Mouse (Mus musculus) ovary, postnatal 36 days (tissue): ENCODE data around the gene Sec22a.

Source experiments
- DNase-seq: peaks from one replicate; pipeline ENCODE4 v3.0.0; 2022; ENCODE audit warnings: low spot score, mixed read lengths

The Sec22a gene

DNA sequence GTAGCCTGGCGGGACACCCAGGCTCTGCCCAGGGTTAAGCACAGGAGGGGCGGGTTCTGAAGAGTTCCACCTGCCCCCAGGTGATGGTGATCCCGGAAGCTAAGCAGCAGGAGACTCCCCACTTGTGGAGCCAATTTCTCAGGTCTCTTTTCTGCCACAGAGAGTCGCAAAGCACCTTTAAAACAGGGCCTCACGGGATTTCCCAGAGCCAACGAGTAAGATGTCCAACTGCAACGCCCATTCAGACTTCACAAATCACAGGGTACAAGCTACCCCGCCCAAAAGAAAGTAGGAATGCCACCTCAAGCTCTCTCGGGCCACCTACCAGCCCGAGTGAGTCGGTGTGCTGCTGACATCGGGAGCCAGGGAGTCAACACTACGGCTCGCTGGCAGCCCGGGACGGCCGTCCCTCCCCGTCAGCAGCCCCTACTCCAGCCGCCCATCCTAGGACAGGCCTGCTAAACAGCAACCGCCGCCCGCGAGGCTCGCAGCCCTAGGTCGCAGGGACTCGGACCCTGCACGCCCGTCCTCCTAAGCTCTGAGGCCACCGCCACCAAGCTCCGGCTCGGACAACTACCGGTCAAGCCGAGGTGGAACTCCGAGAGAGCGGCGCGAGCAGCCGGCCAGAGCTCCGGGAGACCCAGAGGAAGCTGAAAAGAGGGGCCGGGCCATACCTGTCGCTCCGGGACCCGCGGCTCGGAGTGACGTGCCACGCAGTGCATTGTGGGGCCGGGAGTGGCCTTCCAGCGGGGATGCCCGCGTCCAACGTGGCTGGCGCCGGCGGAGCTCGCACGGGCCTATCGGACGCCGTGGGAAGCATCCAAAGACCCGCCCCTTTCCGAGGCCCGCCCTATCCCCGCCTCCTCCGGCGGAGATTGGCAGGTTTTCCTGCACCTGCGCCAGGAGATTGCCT is at the start of gene Sec22a:
Sec22a (minus strand) TSS at position 769 of the 913 bp plus-strand sequence.
- peak; percentile 94 for DNase-seq

DNA sequence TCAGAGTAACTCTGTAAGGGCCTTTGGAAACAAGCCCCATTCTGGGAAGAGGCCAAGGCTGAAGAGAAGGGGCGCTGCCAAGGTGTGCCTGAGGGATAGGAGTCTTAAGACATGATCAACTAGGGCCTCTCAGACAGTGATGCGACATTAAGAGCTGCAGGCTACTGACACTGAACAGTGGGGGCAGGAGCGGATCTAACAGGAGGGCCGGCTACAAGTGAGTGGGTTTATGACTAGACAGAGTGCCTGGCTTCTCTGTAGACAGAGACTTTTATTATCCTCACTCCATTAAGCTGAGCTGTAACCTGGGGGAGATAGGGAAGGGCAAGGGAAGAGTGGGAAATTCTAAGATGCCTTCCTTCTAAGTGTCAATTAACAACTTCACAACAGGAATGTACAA is 43.0 kb upstream of the Sec22a start:
- DNase-seq, result no peak

DNA sequence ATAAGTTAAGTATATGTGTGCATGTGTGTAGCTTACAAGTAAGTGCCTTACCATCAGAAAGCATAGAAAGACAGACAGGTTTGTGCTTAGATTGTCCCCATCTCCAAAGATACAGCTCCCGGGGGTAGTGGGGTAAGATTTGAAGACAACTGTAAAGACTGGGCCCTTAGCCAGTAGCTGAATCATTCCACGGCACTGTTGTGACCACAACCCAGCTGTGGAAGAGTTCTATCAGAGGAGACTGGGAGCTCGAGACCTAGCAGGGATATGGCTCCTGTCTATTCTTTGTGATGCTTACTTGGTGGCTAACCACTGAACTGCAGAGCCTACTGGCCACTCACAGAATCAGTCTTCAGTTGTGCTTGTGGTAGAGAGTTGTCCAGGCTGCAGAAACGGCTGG is 42.4 kb upstream of the Sec22a start:
- DNase-seq, result no peak

DNA sequence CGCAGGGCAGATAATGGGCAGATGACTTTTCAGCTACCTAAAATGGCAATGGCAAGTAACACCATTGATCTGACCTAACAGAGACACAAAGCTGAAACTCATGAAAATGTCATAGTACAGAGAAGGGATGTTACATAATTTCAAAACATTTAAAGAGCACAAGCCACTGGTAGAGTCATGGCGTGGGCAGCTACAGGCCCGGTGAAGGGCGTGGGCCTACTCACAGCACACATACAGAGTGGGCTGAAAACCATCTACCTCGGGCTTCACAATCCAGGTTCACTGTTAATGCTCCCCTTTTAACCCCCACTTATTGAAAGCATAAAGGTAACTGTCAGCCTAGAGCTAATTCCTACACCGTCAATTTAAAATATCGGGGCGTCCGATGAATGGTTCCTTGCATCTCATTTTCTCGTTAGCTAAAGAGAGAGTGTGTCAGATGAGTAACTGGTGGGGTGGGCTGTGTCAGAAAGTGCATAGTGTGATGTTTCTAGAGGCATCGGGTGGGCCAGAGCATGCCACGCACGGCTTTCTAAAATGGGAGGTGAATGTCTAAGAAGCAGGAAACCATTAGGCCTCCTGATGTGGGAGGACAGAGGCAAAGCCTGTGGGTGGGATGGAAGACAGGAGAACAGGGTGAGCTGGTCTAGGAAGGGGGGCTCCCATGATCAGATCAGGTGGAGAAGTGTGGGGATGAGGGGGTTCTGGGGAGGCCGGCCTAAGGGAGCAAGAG is 41.8 kb upstream of the Sec22a start:
- no peak for DNase-seq

DNA sequence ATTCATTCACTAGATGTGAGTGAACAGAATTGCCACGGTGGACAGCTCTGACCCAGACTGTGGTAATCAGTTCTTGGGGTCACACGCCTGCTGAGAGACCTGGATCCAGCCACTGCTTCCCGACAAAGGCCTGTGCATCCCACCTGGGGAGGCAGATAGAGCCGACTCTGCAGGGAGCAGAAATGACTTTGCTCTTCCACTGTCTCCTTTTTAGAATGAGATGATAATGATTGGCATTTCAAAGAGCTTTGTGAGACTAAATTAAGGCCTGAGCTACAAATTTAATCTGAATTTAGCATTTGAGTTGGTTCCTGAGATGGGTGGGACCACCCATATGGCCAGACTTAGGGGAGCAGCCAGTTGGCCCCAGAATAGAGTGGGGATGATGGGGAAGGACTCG is 41.1 kb upstream of the Sec22a start:
- no peak for DNase-seq

DNA sequence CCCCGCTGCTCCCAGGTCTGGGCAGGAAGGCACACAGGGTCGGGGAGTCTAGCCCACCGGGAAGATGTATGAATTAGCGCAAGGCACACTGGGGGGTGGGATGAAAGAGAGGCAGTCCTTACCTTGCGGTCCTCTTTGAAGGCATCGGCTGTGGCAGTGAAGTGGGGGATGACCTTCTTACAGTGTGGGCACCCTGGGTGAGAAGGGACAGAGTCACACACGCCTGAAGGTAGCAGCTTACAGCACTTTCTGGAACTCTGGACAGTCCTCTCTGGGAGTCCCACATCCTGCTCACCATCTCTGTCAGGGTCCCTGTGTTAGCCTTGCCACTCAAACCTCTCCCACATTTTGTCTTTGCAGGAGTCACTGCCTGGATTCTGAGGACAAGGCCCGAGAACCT is 40.2 kb upstream of the Sec22a start:
- DNase-seq, result no peak

DNA sequence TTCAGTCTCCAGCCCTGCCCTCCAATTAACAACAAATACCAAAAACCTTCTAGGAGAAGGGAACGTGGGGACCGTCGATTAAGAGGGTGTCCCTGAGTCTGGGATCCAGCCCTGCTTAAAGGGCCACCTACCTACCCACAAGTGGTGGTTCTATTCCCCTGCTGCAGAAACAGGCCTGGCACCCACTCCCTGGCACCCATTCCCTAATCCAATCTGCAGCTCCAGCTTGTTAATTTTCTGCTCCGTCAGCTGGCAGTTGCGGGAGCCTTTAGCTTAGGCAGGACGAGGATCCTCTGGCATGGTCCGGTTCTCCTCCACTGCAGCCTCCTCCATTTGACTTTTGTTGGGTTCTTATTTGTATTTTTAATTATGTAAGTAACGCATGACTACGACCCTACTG is 39.6 kb upstream of the Sec22a start:
- DNase-seq, result no peak

DNA sequence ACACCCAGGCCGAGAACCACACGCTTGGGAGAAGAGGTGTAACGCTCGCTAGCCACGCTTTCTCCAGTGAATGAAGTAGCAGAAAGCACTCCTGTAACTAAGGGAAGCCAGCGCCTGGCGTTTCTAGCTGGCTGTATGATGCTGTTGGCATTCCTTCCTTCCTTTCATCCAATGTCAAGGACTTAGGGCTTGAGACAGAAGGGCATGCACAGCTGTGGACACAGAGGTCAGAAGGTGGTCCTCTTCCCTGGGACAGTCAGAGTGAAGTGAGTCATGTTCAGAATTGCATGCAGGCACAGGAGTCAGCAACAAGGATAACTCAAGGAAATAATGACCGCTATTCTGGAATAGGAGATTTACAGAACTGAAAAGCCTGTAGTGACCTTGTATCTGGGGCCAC is 29.1 kb upstream of the Sec22a start:
- no peak for DNase-seq

DNA sequence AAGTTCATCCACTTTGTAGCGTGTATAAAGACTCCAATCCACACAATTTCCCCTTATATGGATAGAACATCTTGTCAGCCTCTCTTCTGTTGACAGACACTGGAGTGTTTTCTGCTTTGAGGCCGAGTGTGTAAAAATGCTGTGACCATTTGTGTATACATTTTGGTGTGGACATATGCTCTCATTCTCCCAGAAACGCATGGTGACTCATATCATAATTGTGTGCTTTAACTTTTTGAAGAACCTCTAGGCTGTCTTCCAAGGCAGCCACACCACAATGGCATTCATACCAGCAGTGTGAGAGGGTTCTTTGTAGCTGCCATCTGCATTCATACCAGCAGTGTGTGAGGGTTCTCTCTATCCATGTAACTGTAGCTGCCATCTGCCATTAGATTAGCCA is 21.9 kb upstream of the Sec22a start:
- no peak for DNase-seq

DNA sequence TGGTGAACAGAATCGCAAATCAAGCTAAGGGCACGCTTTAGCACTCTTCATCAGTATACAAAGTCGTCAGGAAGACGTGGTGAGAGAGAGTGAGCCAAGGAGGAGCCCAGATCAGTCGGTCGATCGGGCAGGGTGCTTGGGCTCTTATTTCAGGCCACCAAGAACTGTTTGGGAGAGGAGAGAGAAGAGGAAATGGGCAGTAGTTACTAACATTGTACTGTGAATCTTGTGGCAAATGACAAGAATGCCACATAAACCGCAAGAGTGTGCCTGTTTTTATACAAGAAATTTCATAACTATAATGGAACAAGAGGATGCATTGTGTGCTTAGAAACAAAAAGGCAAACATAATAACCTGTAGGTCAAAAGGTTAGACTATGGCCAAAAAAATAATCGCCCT is 16.3 kb upstream of the Sec22a start:
- no peak for DNase-seq

DNA sequence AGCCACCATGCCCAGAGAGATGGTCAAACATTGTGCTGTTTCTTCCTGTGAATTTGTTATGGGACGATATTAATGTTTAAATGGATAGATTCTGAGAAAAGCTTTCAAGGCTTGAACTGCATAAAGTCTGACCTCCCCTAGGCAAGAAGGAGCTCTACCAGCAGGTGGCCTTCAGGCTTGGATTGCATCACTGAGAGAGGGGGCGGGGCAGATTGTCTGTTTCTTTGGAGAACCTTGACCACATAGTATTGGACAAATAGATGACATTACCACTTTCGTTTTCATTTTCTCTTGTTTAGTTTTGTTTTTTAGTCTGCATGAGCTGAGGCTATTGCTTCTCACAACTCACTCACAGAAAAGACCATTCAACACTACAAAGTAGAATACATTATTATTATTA is 15.6 kb upstream of the Sec22a start:
- peak; percentile 48 for DNase-seq

DNA sequence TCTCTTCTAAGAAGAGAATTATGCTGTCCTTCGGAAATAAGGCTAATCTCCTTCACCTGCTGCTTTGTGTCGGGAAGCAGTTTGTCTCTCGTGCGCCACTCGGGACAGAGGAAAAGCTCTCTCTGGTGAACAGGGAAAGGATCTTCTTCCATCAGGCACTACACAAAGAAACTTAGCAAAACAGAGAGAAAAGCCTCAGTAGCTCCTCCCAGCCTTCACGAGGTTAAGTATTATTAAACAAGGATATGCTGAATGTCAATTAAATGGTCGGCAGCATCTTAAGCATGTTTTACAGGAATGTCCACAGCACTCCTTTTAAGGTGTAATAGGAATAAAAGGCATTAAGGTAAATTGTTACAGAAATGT is 328 bp upstream of the Sec22a start:
- no peak for DNase-seq

DNA sequence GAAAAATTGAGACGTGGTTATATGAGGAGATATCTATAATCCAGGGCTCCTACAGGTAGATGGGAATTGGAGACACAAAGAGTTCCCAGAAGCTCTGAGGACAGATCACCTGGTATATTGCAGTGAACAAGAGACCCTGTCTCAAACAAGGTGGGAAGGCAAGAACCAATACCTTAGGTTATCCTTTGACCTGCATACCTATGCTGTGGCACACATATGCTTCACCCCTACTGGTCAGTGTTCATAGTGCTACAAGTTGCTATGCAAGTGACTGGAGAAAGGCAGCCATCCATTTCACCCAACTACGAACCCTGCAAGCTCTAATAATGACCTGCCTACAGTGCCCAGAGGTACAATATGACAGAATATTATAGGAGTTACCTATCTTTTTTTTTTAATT is 1.5 kb downstream of the Sec22a start:
- DNase-seq, result no peak

DNA sequence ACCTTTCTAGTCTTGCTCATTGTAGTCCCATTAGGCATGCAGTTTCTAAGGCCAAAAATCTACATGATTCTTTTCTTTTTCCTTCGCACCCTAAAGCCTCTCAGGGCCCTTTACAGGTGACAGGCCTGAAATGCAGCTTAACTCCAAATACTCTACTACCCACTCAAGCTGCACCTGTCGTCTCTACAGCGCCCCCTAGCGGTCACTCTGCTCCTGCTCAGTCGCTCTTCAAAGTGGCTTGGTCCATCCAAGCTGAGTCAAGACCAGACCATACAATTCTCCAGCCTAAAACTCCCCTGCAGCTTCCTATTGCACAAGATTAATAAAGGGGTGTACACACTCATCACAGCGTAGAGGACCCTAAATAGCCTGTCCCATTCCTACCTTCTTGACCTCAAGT is 3.1 kb downstream of the Sec22a start:
- DNase-seq, result peak; percentile 51

DNA sequence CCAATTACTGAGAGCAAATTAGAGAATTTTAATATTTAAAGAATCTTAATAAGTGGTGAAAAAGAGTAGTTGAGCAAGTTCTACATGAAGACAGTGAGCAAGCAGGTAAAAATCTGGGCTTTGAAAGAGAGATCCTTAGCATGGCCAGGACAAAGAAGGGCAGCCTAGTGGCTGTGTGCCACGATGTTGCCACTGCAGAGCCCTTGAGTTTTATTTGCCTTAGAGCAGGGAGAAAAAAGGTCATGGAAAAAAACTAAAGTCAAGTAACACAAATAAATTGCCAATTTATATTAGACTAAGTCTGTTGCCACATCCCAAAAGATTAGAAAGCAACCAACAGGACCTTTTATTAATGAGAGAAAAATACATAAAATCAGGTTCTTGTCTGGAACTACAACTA is 6.3 kb downstream of the Sec22a start:
- DNase-seq, result no peak

DNA sequence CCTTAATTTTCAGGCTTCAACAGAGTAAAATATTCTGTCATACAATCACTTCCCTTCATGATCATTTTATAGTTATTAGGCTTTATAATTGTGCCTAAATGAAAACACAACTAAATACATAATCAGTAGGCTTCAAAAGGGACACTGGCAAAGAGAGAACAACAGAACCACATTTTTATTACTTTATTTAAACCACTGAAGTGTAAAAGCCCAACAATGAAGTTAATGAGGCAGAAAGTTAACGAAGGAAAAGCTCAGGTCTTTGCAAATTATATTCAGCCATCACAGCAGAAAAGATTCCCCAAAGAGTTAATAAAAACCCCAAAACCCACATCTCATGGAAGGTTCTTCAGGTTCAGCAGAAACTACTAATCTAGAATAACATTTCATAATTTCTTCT is 33.3 kb downstream of the Sec22a start:
- DNase-seq, result no peak

DNA sequence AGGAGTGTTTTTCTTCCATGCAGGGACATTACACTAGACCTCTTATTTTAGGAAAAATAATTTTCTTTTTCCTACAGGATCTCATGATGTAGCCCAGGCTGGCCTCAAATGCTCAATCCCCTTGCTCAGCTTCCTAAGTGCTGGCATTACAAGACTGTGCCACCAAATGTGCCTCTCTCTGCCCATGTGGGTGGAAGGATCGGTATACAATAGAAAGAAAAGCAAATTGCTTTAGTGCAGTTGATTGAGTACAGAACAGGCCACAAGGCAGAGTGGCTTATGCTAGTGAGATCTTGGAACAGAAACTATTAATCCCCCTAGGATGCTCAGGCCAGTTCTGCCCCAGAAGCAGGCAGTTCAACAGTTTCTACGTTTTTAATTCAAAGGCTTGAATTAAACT is 43.9 kb downstream of the Sec22a start:
- no peak for DNase-seq

DNA sequence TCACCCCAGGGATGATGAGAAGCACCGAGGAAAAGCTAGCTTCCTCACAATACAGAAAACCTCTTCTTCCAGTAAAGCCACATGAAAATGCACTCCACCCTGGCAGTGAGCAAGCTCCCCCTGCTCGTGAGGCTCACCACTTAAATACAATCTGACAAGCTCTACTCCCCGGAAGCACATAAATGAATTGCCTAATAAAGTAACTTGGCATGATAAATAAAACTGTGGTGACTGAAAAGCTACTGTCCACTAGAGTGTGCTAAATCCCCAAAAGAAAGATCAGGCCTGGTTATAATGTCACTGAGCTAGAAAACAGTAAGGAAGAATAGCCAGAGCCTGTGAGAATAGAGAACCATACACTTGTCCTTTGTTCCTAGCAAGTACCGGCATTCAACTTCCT is 44.4 kb downstream of the Sec22a start:
- no peak for DNase-seq

DNA sequence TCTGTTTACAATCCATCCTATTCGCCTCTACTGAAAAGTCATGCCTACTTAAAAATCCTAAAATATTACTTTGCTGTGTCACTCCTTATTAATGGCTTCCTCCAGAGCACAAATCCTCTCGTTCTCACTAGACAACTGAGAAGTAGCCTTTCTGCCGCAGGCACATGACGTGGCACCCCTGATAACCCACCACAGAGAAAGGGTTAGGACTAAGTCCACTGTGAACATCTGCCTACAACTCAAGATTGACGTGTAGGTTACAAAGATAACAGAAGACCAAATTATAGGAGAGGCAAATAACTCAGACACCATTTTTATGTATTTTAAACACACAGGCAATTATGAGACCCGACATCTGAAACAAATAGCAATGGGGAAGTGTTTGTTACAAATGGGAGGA is 45.3 kb downstream of the Sec22a start:
- no peak for DNase-seq

DNA sequence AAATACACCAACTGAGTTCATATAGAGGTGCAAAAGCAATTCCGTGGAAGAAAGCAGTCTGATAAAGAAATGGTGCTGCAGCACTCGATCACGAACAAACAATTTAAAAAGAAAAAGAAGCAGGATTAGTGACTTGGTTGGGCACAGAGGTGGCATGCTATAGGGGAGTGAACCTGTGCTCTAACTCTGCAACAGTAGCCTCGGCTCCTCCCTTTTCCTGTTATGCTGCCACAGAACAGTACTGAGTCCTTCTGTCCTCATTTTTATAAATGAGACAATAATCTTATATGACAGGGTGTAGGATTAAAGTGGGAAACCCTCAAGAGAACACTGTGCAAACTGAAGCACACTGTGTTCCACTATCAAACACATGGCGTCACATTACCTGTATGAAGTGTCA is 46.3 kb downstream of the Sec22a start:
- no peak for DNase-seq

DNA sequence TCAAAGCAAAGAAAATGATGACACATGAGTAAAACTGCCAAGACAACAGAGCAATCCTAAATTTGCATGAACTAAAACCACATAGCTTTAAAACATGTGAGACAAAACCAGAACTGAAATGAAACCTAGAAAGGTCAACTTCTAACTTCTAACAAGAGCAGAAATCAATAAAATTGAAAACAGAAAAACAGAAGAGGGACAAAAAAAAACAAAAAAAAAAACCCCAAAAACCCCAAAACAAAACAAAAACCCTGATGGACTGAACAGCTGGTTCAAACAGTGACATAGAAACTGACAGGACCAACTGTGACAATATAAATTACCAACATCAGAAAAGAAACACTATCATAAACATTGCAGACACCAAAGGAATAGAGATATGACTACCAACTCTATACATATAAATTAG is 46.9 kb downstream of the Sec22a start:
- no peak for DNase-seq

DNA sequence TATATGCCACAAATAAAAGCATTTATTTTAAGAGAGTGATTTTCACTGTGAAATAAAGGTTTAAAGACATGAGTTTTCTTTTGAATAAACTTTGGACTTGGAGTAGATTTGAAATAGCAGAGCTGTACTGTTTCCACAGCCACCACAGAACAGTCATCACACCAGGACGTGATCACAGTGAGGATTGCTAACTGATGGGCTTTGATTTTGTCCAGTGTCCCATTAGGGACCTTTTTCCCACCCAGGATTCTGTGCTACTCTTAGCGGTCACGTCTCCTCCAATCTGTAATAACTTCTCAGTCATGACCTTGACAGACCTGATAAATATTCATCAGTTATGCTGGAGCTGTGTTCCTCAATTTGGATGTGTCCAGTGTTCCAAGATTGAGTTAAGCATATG is 48.2 kb downstream of the Sec22a start:
- DNase-seq, result no peak

DNA sequence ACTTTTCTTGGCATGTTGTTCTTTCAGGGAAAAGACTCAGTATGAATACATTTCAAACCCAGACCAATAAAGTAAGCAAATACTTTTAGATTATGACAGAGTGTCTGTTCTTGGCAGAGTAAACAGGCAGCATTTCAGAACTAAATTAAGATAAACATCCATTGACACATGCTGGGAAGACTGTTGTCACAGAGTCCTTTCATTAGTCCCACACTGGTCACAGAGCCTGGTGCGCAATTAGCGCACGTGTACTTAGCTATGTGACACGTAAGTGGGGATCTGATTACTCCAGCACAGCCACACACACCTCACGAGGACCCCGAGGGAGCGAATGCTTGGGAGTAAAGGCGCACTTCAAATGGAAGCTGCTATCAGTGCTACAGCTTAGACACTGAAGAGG is 52.1 kb downstream of the Sec22a start:
- no peak for DNase-seq
